Mouse (Mus musculus) liver, postnatal 0 days (tissue): ENCODE results near the gene Th. TPM values are rescaled to one million over a fixed set of nuclear protein-coding genes. Genes with fewer than 3 reads are reported as not detected.

Experiments used
- ATAC-seq: fragments of 200-750 bp; cut with Nextera tagmentation; 2 replicates; pipeline ENCODE4 v1.8.0; 2017; ENCODE audit warnings: mild to moderate bottlenecking, moderate library complexity
- DNase-seq: peaks from one replicate; pipeline ENCODE4 v3.0.0-alpha.2; 2016
- H3K27ac ChIP-seq: fragments of 300-500 bp; sonication (generic); 2 replicates; pipeline ENCODE4 v1.5.1; 2014; ENCODE audit warnings: antibody characterized with exemption, moderate library complexity, mild to moderate bottlenecking, low read depth
- H3K27me3 ChIP-seq: fragments of 300-500 bp; sonication (generic); 2 replicates; pipeline ENCODE4 v1.6.1; 2014; ENCODE audit warnings: low read length, control low read depth, mixed read lengths; ENCODE audit not compliant: insufficient read depth
- H3K36me3 ChIP-seq: fragments of 300-500 bp; sonication (generic); replicated peaks from 2 replicates; pipeline ENCODE4 v1.6.1; 2014; ENCODE audit warnings: mild to moderate bottlenecking, control low read depth, low read length, moderate library complexity, mixed read lengths; ENCODE audit not compliant: insufficient read depth
- H3K4me1 ChIP-seq: fragments of 300-500 bp; sonication (generic); 2 replicates; pipeline ENCODE4 v1.6.1; 2014; ENCODE audit warnings: antibody characterized with exemption, mild to moderate bottlenecking, control low read depth; ENCODE audit not compliant: insufficient read depth
- H3K4me2 ChIP-seq: fragments of 300-500 bp; sonication (generic); 2 replicates; pipeline ENCODE4 v1.6.1; 2014; ENCODE audit warnings: low read depth, mild to moderate bottlenecking, low read length, moderate library complexity, mixed read lengths
- H3K4me3 ChIP-seq: fragments of 300-500 bp; sonication (generic); 2 replicates; pipeline ENCODE4 v1.5.1; 2014; ENCODE audit warnings: low read depth, low read length
- H3K9ac ChIP-seq: fragments of 300-500 bp; sonication (generic); replicated peaks from 2 replicates; pipeline ENCODE4 v1.6.1; 2014; ENCODE audit warnings: mild to moderate bottlenecking, moderate library complexity
- H3K9me3 ChIP-seq: fragments of 300-500 bp; sonication (generic); 2 replicates; pipeline ENCODE4 v1.6.1; 2016; ENCODE audit warnings: mild to moderate bottlenecking, control low read depth, low read length, mixed read lengths
- CTCF ChIP-seq: sonication (generic); IDR thresholded peaks from 2 replicates; pipeline ENCODE4 v1.5.1; 2016; ENCODE audit warnings: antibody characterized with exemption, low read depth
- EP300 ChIP-seq: IDR thresholded peaks from 2 replicates; pipeline ENCODE4 v1.6.1; 2016; ENCODE audit warnings: antibody characterized with exemption, low read depth, mild to moderate bottlenecking
- WGBS: fragments of 180-500 bp; shearing (Covaris S2); extraction: QIAGEN DNeasy Blood & Tissue Kit; methylation state at CpG from one replicate; pipeline ENCODE4 v1.1.7; 2014; ENCODE audit not compliant: insufficient replicate concordance; 5-methylcytosine and 5-hydroxymethylcytosine counted together
- polyA plus RNA-seq: library from polyadenylated mRNA; unstranded; fragments of >200 nt; fragmentation: Nextera tagmentation; extraction: Ambion mirVana; gene quantifications from 2 replicates; pipeline ENCODE4 v1.2.1, GENCODE M21; 2015

Gene Th
- polyA plus RNA-seq, 1 experiment from 2014 or later = not detected

DNA sequence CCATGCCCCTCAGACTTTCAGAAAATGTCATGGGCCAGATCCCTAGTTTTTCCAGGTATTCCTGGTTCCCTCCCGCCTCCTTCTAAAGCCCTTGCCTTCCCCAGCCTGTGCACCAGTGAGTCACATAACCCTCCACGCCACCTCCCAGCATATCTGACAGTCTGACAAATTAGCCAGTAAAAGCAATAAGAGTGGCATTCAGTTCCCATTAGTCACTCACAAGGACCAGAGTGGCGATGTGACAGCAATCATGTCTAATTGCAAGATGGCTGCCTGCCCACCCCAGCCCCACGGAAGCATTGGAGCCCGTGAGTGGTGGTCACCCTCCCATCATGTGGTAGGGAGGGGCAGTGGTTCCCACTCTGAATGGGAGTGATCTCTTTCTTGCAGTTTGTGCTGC is 25.3 kb downstream of the Th start:
- TF ChIP-seq EP300 (no peak), CTCF (no peak)
- Histone ChIP-seq H3K27me3 (0 out of 2 replicates have a peak, but pooled peaks cover 3% of the 10 kb centered on the region), H3K4me3 (no peak overlapping the region), H3K4me2 (no peak overlapping the region), H3K9me3 (no peaks in the 10 kb centered on the region), H3K36me3 (no peaks in the 10 kb centered on the region), H3K27ac (no peak overlapping the region), H3K9ac (no peak overlapping the region), H3K4me1 (no peaks in the 10 kb centered on the region)
- no peak for DNase-seq
- 71% methylated on average over 5 of the region's 5 CpGs for WGBS
- no peak for ATAC-seq

DNA sequence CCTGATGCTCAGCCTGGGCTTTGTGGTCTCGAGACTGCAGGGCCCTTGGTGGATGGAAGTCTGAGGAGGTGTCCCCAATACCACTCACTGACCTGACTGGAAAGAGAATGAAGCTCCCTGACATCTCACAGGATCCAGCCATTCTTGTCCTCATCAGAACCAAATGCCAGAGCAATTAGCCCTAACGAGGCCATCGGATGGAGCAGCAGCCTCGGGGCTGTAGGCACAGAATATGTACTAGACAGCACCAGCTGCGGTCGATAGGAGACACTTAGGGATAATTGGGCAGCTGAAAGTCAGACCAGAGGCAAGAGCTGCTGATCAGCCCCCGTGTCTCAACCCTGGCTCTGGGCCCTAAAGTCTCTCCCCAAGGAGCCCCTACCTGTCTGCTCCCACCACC is 26.6 kb downstream of the Th start:
- WGBS = 62% methylated on average over 7 of the region's 7 CpGs
- no peak overlapping the region for H3K27ac ChIP-seq
- H3K4me1 ChIP-seq = no peaks in the 10 kb centered on the region

DNA sequence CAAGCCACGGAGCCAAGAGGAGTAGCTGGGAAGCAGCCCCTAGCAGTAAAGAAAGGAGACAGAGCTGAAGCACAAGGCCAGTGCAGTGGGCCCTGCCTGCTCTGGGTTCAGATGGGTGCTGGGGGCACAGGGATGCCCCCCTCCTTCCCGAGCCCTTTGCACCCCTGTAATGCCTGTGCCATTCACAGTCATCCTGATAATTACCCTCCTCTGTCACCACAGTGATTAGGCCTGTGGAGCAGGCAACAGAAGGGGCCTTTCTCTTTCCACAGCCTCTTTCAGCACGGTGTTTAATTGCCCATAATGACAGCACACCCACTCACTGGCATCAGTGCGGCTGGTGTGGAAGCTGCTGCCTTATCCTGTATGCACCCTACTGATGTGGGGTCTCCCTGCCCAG is 28.0 kb downstream of the Th start:
- Histone ChIP-seq H3K9me3 (no peaks in the 10 kb centered on the region), H3K4me2 (no peak overlapping the region)

More for the DNA sequence above, 26.6 kb downstream of the Th start:
- Histone ChIP-seq H3K36me3 (no peaks in the 10 kb centered on the region), H3K4me2 (no peak overlapping the region), H3K9ac (no peak overlapping the region), H3K27me3 (0 out of 2 replicates have a peak, but pooled peaks cover 3% of the 10 kb centered on the region), H3K4me3 (no peak overlapping the region), H3K9me3 (no peaks in the 10 kb centered on the region)
- no peak for TF ChIP-seq CTCF
- no peak for TF ChIP-seq EP300
- DNase-seq (no peak), ATAC-seq (no peak)

DNA sequence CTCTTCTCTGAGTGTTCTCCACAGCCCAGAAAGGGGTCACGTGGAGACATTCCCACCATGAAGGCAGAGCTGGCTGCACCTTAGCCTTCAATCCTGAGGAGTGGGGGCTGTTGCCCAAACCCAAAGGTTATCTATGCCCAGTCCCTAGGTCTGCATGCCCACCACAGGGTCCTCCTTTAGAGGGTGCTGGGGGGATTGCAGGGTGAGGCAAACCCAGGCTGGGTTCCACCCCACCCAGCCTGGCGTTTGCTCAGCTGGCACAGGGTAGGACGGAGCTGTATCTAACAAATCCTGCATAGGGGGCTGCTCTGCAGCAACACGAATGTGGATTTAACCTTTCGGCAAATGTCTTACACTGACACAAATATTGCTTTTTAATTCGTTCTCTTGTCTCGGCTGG is 29.2 kb downstream of the Th start:
- WGBS = 45% methylated on average over 7 of the region's 7 CpGs
- DNase-seq (no peak), ATAC-seq (no peak)
- no peak overlapping the region for H3K27ac ChIP-seq
- H3K9ac ChIP-seq = no peak overlapping the region
- H3K4me1 ChIP-seq = no peaks in the 10 kb centered on the region
- H3K36me3 ChIP-seq = no peaks in the 10 kb centered on the region
- no peak for TF ChIP-seq EP300
- no peak for TF ChIP-seq CTCF
- H3K9me3 ChIP-seq = no peaks in the 10 kb centered on the region
- no peak overlapping the region for H3K4me3 ChIP-seq
- H3K4me2 ChIP-seq = no peak overlapping the region
- H3K27me3 ChIP-seq = peaks cover 9% of the 10 kb centered on the region; the same call in 1 of the 2 replicates

More for the DNA sequence above, 28.0 kb downstream of the Th start:
- Histone ChIP-seq H3K4me1 (no peaks in the 10 kb centered on the region), H3K9ac (no peak overlapping the region), H3K27me3 (peaks cover 8% of the 10 kb centered on the region; the same call in 1 of the 2 replicates), H3K36me3 (no peaks in the 10 kb centered on the region), H3K4me3 (no peak overlapping the region), H3K27ac (no peak overlapping the region)
- no peak for ATAC-seq
- TF ChIP-seq EP300 = no peak
- no peak for TF ChIP-seq CTCF
- DNase-seq = no peak
- WGBS = 46% methylated on average over 4 of the region's 4 CpGs

DNA sequence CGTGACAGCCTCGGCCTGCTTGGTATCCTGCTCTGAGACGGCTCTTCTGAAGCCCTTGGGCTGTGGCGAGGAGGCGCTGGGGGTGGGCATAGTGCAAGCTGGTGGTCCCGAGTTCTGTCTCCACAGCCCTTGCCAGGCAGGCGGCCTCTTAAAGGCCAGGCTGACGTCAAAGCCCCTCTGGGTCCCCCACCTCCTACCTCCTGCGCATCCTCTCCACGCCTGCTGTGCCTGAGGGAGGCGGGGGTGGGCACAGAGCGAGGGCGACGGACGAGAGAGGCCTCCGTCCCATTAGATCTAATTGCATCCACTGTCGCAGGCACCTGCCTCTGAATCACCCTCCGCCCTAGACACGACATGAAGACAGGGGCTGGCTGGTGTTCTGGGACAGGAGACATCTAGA is 31.1 kb downstream of the Th start:
- WGBS = 61% methylated on average over 19 of the region's 19 CpGs
- H3K27me3 ChIP-seq = peaks cover 9% of the 10 kb centered on the region; the same call in 1 of the 2 replicates
- no peak overlapping the region for H3K4me2 ChIP-seq
- ATAC-seq (no peak), DNase-seq (no peak)
- no peaks in the 10 kb centered on the region for H3K9me3 ChIP-seq
- H3K27ac ChIP-seq = no peak overlapping the region
- TF ChIP-seq EP300 (no peak), CTCF (no peak)
- H3K36me3 ChIP-seq = no peaks in the 10 kb centered on the region
- H3K4me3 ChIP-seq = no peak overlapping the region
- H3K9ac ChIP-seq = no peak overlapping the region
- H3K4me1 ChIP-seq = no peaks in the 10 kb centered on the region

DNA sequence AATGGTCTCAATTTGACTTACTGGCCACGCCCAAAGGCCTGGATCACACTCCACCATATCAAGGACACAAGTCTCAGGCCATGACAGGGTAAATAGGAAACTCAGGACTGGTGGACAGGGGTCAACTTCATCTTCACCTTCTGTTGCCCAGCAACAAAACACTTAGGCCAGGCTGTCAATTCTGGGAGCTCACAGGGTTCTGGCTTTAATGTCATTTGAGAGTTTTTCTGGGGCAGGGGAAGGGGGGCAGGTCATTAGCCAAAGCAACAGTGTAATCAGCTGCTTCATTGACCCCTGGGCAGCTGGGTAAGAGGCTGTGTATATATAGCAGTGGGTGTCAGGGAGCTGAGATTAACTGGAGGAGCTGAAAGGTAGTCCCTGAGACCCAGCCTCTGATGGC is 33.5 kb downstream of the Th start:
- no peaks in the 10 kb centered on the region for H3K36me3 ChIP-seq
- no peak for TF ChIP-seq CTCF
- TF ChIP-seq EP300 = no peak
- H3K9ac ChIP-seq = no peak overlapping the region
- no peaks in the 10 kb centered on the region for H3K4me1 ChIP-seq
- H3K27ac ChIP-seq = no peak overlapping the region
- no peak overlapping the region for H3K4me2 ChIP-seq
- 50% methylated on average over 1 of the region's 1 CpGs for WGBS
- no peaks in the 10 kb centered on the region for H3K9me3 ChIP-seq
- DNase-seq = no peak
- no peak overlapping the region for H3K4me3 ChIP-seq
- peaks cover 6% of the 10 kb centered on the region; the same call in 1 of the 2 replicates for H3K27me3 ChIP-seq
- no peak for ATAC-seq
